Mouse (Mus musculus) E14TG2a.4 (cell line): ENCODE measurements at regions not wholly inside any gene's neighbourhood (a gene's known extent, or its start where the extent isn't known, plus 50 kb on each side); places are given as distances from the start of the nearest gene placed in this dataset.

ENCODE experiments used
- CTCF ChIP-seq: conservative IDR thresholded peaks from 2 replicates; pipeline ENCODE4 v1.5.1; 2014; ENCODE audit warnings: low read length
- NANOG ChIP-seq: IDR thresholded peaks from 2 replicates; pipeline ENCODE4 v1.6.1; 2014; ENCODE audit warnings: borderline replicate concordance, low read length, mixed read lengths
- POU5F1 ChIP-seq: IDR thresholded peaks from 2 replicates; pipeline ENCODE4 v1.6.1; 2014; ENCODE audit warnings: low read length, borderline replicate concordance

- TF ChIP-seq CTCF (no peak), NANOG (no peak), POU5F1 (no peak)
Observed at GRCm38 (mm10) chr4:25895381-25895980, 95.4 kb upstream of the Fut9 start.
